Mouse (Mus musculus): ENCODE results near the gene Cd47. TPM values are rescaled to one million over a fixed set of nuclear protein-coding genes. Genes with fewer than 3 reads are reported as not detected.

Gene Cd47
- polyA plus RNA-seq, 1 experiment from 2014 or later: 80.5 TPM

GRCm38 (mm10) chr16:49796271-49796670 is 4.1 kb upstream of the Cd47 start:
- no peak overlapping the region for H3K9ac ChIP-seq
- no peaks in the 10 kb centered on the region for H3K36me3 ChIP-seq
- H3K27me3 ChIP-seq (replicated peaks): no peaks in the 10 kb centered on the region
- H3K4me1 ChIP-seq: no peaks in the 10 kb centered on the region
- H3K4me2 ChIP-seq (replicated peaks): no peak overlapping the region
- H3K4me3 ChIP-seq: no peak overlapping the region
- 74% methylated on average over 2 of the region's 2 CpGs for WGBS
- ATAC-seq (ENCODE audit: low FRiP score, low read depth): no peak
- no peaks in the 10 kb centered on the region for H3K9me3 ChIP-seq
- H3K27ac ChIP-seq: no peak overlapping the region

GRCm38 (mm10) chr16:49796954-49797353 is 3.4 kb upstream of the Cd47 start:
- 0 out of 2 replicates have a peak, but pooled peaks cover 3% of the 10 kb centered on the region for H3K4me1 ChIP-seq
- H3K9ac ChIP-seq: no peak overlapping the region
- ATAC-seq (ENCODE audit: low FRiP score, low read depth): no peak
- 92% methylated on average over 2 of the region's 2 CpGs for WGBS
- H3K4me3 ChIP-seq: no peak overlapping the region
- no peak overlapping the region for H3K27ac ChIP-seq
- no peaks in the 10 kb centered on the region for H3K9me3 ChIP-seq
- no peak overlapping the region for H3K4me2 ChIP-seq (replicated peaks)
- H3K27me3 ChIP-seq (replicated peaks): no peaks in the 10 kb centered on the region
- H3K36me3 ChIP-seq: no peaks in the 10 kb centered on the region

- ATAC-seq (ENCODE audit: low FRiP score, low read depth): no peak
- 90% methylated on average over 6 of the region's 6 CpGs for WGBS
Measured at GRCm38 (mm10) chr16:49798790-49799189, 1.5 kb upstream of the Cd47 start.

GRCm38 (mm10) chr16:49800996-49801395 is 663 bp downstream of the Cd47 start:
- 91% methylated on average over 5 of the region's 5 CpGs for WGBS
- Histone ChIP-seq H3K4me1 (peaks cover 21% of the 10 kb centered on the region), H3K4me2 (replicated peaks) (no peak overlapping the region), H3K4me3 (no peak overlapping the region), H3K9ac (no peak overlapping the region), H3K9me3 (no peaks in the 10 kb centered on the region), H3K27me3 (replicated peaks) (no peaks in the 10 kb centered on the region), H3K27ac (no peak overlapping the region), H3K36me3 (no peaks in the 10 kb centered on the region)
- no peak for ATAC-seq (ENCODE audit: low FRiP score, low read depth)

More at GRCm38 (mm10) chr16:49798790-49799189, 1.5 kb upstream of the Cd47 start:
- Histone ChIP-seq H3K27ac (no peak overlapping the region), H3K27me3 (replicated peaks) (no peaks in the 10 kb centered on the region), H3K9ac (no peak overlapping the region), H3K9me3 (no peaks in the 10 kb centered on the region), H3K4me1 (peaks cover 16% of the 10 kb centered on the region), H3K4me3 (no peak overlapping the region), H3K36me3 (no peaks in the 10 kb centered on the region), H3K4me2 (replicated peaks) (no peak overlapping the region)

- ATAC-seq (ENCODE audit: low FRiP score, low read depth): no peak
- H3K27me3 ChIP-seq (replicated peaks): no peaks in the 10 kb centered on the region
Measured at GRCm38 (mm10) chr16:49801399-49801798, 1.1 kb downstream of the Cd47 start.

GRCm38 (mm10) chr16:49802993-49803392 is 2.7 kb downstream of the Cd47 start:
- ATAC-seq (ENCODE audit: low FRiP score, low read depth): peak; percentile 70
- Histone ChIP-seq H3K9ac (no peak overlapping the region), H3K36me3 (no peaks in the 10 kb centered on the region), H3K27ac (no peak overlapping the region), H3K4me3 (no peak overlapping the region), H3K4me2 (replicated peaks) (no peak overlapping the region), H3K4me1 (peaks cover 21% of the 10 kb centered on the region), H3K9me3 (no peaks in the 10 kb centered on the region), H3K27me3 (replicated peaks) (no peaks in the 10 kb centered on the region)
- 32% methylated on average over 2 of the region's 2 CpGs for WGBS

More at GRCm38 (mm10) chr16:49801399-49801798, 1.1 kb downstream of the Cd47 start:
- no peak overlapping the region for H3K27ac ChIP-seq
- H3K9me3 ChIP-seq: no peaks in the 10 kb centered on the region
- H3K36me3 ChIP-seq: no peaks in the 10 kb centered on the region
- H3K9ac ChIP-seq: no peak overlapping the region
- H3K4me2 ChIP-seq (replicated peaks): no peak overlapping the region
- peaks cover 21% of the 10 kb centered on the region for H3K4me1 ChIP-seq
- no peak overlapping the region for H3K4me3 ChIP-seq
- WGBS: 68% methylated on average over 5 of the region's 5 CpGs

GRCm38 (mm10) chr16:49803932-49804461 is 3.7 kb downstream of the Cd47 start:
- WGBS: under 1% methylated on average over 12 of the region's 12 CpGs
- H3K4me1 ChIP-seq: peaks cover 21% of the 10 kb centered on the region
- peak overlapping the region; percentile 13; the same call in 1 of the 2 replicates for H3K4me3 ChIP-seq
- peak overlapping the region; percentile 54 for H3K4me2 ChIP-seq (replicated peaks)
- no peaks in the 10 kb centered on the region for H3K36me3 ChIP-seq
- no peaks in the 10 kb centered on the region for H3K27me3 ChIP-seq (replicated peaks)
- H3K27ac ChIP-seq: no peak overlapping the region
- ATAC-seq (ENCODE audit: low FRiP score, low read depth): peak; percentile 70
- H3K9ac ChIP-seq: 0 out of 2 replicates have a peak overlapping the region, but pooled peaks have one; percentile 19
- no peaks in the 10 kb centered on the region for H3K9me3 ChIP-seq

- Histone ChIP-seq H3K4me2 (replicated peaks) (no peak overlapping the region), H3K4me3 (no peak overlapping the region), H3K27ac (no peak overlapping the region), H3K4me1 (peaks cover 18% of the 10 kb centered on the region), H3K9me3 (no peaks in the 10 kb centered on the region), H3K27me3 (replicated peaks) (no peaks in the 10 kb centered on the region), H3K9ac (no peak overlapping the region), H3K36me3 (no peaks in the 10 kb centered on the region)
- no peak for ATAC-seq (ENCODE audit: low FRiP score, low read depth)
- 86% methylated on average over 10 of the region's 10 CpGs for WGBS
Measured at GRCm38 (mm10) chr16:49806920-49807319, 6.6 kb downstream of the Cd47 start.

- Histone ChIP-seq H3K36me3 (no peaks in the 10 kb centered on the region), H3K27ac (no peak overlapping the region), H3K9me3 (no peaks in the 10 kb centered on the region), H3K27me3 (replicated peaks) (no peaks in the 10 kb centered on the region), H3K9ac (no peak overlapping the region), H3K4me3 (no peak overlapping the region), H3K4me1 (peaks cover 14% of the 10 kb centered on the region), H3K4me2 (replicated peaks) (no peak overlapping the region)
- ATAC-seq (ENCODE audit: low FRiP score, low read depth): no peak
- 88% methylated on average over 7 of the region's 7 CpGs for WGBS
Measured at GRCm38 (mm10) chr16:49807419-49807841, 7.1 kb downstream of the Cd47 start.

- ATAC-seq (ENCODE audit: low FRiP score, low read depth): no peak
- Histone ChIP-seq H3K4me1 (peaks cover 12% of the 10 kb centered on the region), H3K36me3 (no peaks in the 10 kb centered on the region), H3K4me3 (no peak overlapping the region), H3K27me3 (replicated peaks) (no peaks in the 10 kb centered on the region), H3K27ac (no peak overlapping the region), H3K9ac (no peak overlapping the region), H3K4me2 (replicated peaks) (no peak overlapping the region), H3K9me3 (no peaks in the 10 kb centered on the region)
- WGBS: 89% methylated on average over 18 of the region's 18 CpGs
Measured at GRCm38 (mm10) chr16:49807862-49808430, 7.6 kb downstream of the Cd47 start.

GRCm38 (mm10) chr16:49811897-49812296 is 11.6 kb downstream of the Cd47 start:
- Histone ChIP-seq H3K4me3 (no peak overlapping the region), H3K9ac (no peak overlapping the region), H3K9me3 (no peaks in the 10 kb centered on the region), H3K4me1 (no peaks in the 10 kb centered on the region), H3K4me2 (replicated peaks) (no peak overlapping the region), H3K27ac (no peak overlapping the region), H3K36me3 (no peaks in the 10 kb centered on the region), H3K27me3 (replicated peaks) (no peaks in the 10 kb centered on the region)
- ATAC-seq (ENCODE audit: low FRiP score, low read depth): no peak
- whole genome bisulfite sequencing: 90% methylated on average over 2 of the region's 2 CpGs

- no peak for ATAC-seq (ENCODE audit: low FRiP score, low read depth)
- Histone ChIP-seq H3K9ac (no peak overlapping the region), H3K4me3 (no peak overlapping the region), H3K27me3 (replicated peaks) (no peaks in the 10 kb centered on the region), H3K4me2 (replicated peaks) (no peak overlapping the region), H3K4me1 (no peaks in the 10 kb centered on the region), H3K9me3 (no peaks in the 10 kb centered on the region), H3K36me3 (no peaks in the 10 kb centered on the region), H3K27ac (no peak overlapping the region)
- 77% methylated on average over 10 of the region's 10 CpGs for WGBS
Measured at GRCm38 (mm10) chr16:49812821-49813616, 12.7 kb downstream of the Cd47 start.

All from neural tube, embryonic 12.5 days (tissue).